8 mouse cellular contexts compared by ENCODE assay signal in the genomic region with DNA sequence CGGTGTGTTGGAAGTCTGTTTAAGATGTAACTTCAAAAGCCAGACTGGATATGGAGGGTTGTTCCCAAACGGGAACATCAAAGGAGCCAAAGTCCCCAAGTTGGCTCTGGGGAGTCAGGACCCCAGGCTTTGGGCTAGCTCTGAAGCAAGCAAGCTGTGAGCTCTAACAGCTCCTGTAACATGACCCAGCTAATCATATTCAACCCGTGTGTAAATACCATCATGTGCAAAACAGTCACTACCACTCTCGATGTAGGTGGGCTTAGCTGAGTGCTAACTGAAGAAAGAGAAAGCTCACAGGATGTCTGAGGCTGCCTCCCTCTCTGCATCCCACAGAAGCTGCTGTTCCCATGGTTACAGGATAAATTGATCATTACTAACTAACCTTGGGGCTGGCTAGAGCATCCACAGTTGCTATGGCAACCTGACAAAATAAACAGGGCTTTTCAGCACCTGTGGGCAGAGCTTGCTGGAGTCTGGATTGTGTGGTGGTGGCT. TPM values are rescaled to one million over a fixed set of nuclear protein-coding genes. Genes with fewer than 3 reads are reported as not detected.
DNase-seq lines count a peak whose midpoint lies in the region; ATAC-seq and TF ChIP-seq lines count a peak whose summit lies in the region.

No protein-coding gene starts in this region.

- H3K27ac ChIP-seq in lung, embryonic 14.5 days (ENCODE audit: low read depth): no peak overlapping the region
- peak overlapping the region; percentile 82 for H3K27ac ChIP-seq in forebrain, embryonic 13.5 days
- H3K27ac ChIP-seq in stomach, embryonic 15.5 days: no peak overlapping the region

- no peaks in the 10 kb centered on the region for H3K27me3 ChIP-seq in lung, embryonic 14.5 days (ENCODE audit: insufficient read depth, low read length)
- no peaks in the 10 kb centered on the region for H3K27me3 ChIP-seq in forebrain, embryonic 13.5 days
- H3K27me3 ChIP-seq in stomach, embryonic 15.5 days (replicated peaks): no peaks in the 10 kb centered on the region

- H3K9me3 ChIP-seq in lung, embryonic 14.5 days (ENCODE audit: low read depth, low read length): no peaks in the 10 kb centered on the region
- no peaks in the 10 kb centered on the region for H3K9me3 ChIP-seq in forebrain, embryonic 13.5 days (replicated peaks)
- H3K9me3 ChIP-seq in stomach, embryonic 15.5 days: no peaks in the 10 kb centered on the region

- H3K4me3 ChIP-seq in lung, embryonic 14.5 days (ENCODE audit: low read depth, low read length): peak overlapping the region; percentile 63
- peak overlapping the region; percentile 85 for H3K4me3 ChIP-seq in forebrain, embryonic 13.5 days
- H3K4me3 ChIP-seq in stomach, embryonic 15.5 days (replicated peaks): peak overlapping the region; percentile 66

- intact Hi-C loops in left cerebral cortex, postnatal 14 days (cut with DNase I): no loop called here
- intact Hi-C loops in gastrocnemius, postnatal 14 days (cut with DNase I; ENCODE audit: low total_unique reads): no loop called here

- ATAC-seq in lung, embryonic 14.5 days (ENCODE audit: insufficient read depth): 0 out of 2 replicates have a peak, but pooled peaks have one; percentile 1
- peak; percentile 58 for ATAC-seq in forebrain, embryonic 13.5 days
- no peak for ATAC-seq in stomach, embryonic 15.5 days (ENCODE audit: insufficient read depth, low FRiP score, low read depth)

- WGBS in lung, embryonic 14.5 days: 2% methylated on average over 4 of the region's 4 CpGs
- WGBS in forebrain, embryonic 13.5 days: 3% methylated on average over 4 of the region's 4 CpGs
- WGBS in stomach, embryonic 15.5 days: 6% methylated on average over 4 of the region's 4 CpGs

- H3K36me3 ChIP-seq in lung, embryonic 14.5 days (ENCODE audit: insufficient read depth): no peaks in the 10 kb centered on the region
- no peaks in the 10 kb centered on the region; the same call in 1 of the 2 replicates for H3K36me3 ChIP-seq in forebrain, embryonic 13.5 days (ENCODE audit: poor library complexity, severe bottlenecking)
- no peaks in the 10 kb centered on the region for H3K36me3 ChIP-seq in stomach, embryonic 15.5 days

- DNase-seq in lung, embryonic 14.5 days: peak; percentile 34
- no peak for DNase-seq in lung, postnatal 14 days
- DNase-seq in left cerebral cortex, postnatal 14 days (ENCODE audit: low spot score in 2 of 2): peak; percentile 48 to 72
- no peak for DNase-seq in gastrocnemius, postnatal 14 days
- no peak for DNase-seq in B cell, adult 2 months
- DNase-seq in yolk sac, embryonic 10.5 days (ENCODE audit: low spot score): no peak

- H3K9ac ChIP-seq in lung, embryonic 14.5 days: peak overlapping the region; percentile 70
- H3K9ac ChIP-seq in forebrain, embryonic 13.5 days: peak overlapping the region; percentile 88
- no peak overlapping the region for H3K9ac ChIP-seq in stomach, embryonic 15.5 days

- H3K4me1 ChIP-seq in lung, embryonic 14.5 days (ENCODE audit: insufficient read depth): peaks cover 8% of the 10 kb centered on the region; the same call in 1 of the 2 replicates
- peaks cover 43% of the 10 kb centered on the region for H3K4me1 ChIP-seq in forebrain, embryonic 13.5 days
- peaks cover 16% of the 10 kb centered on the region for H3K4me1 ChIP-seq in stomach, embryonic 15.5 days

- TF ChIP-seq CTCF in lung, embryonic 14.5 days (IDR thresholded peaks at IDR 0.05; ENCODE audit: low read depth): no peak

- H3K4me2 ChIP-seq in lung, embryonic 14.5 days: peak overlapping the region; percentile 79
- peak overlapping the region; percentile 78 for H3K4me2 ChIP-seq in forebrain, embryonic 13.5 days
- H3K4me2 ChIP-seq in stomach, embryonic 15.5 days: peak overlapping the region; percentile 96

RNA-seq across cellular contexts. Expression of gene D430019H16Rik, which starts 1.5 kb away (rescaled TPM):
- polyA plus RNA-seq in lung, embryonic 14.5 days (2014; fragmentation: Nextera tagmentation; extraction: Ambion mirVana): 2.3 and 3.0 TPM in 2 replicates
- 9.1 and 10.3 TPM in 2 replicates for polyA plus RNA-seq in forebrain, embryonic 13.5 days (2015; fragmentation: Nextera tagmentation; extraction: Ambion mirVana)
- 100 to 1,000 TPM; 118 to 121 TPM for total RNA-seq in left cerebral cortex, postnatal 14 days (2021)
- 1.2 and 1.4 TPM in 2 replicates for polyA plus RNA-seq in stomach, embryonic 15.5 days (2015; fragmentation: Nextera tagmentation; extraction: Ambion mirVana)
- total RNA-seq in gastrocnemius, postnatal 14 days (2021): 1 to 10 TPM; 1.1 to 1.6 TPM

Comparison
In these comparisons a context has a peak if more than half of its experiments do, and no peak if none do; other contexts are left out.
1. DNase-seq: peak in lung, embryonic 14.5 days (single experiment) and left cerebral cortex, postnatal 14 days (2 of 2); none in lung, postnatal 14 days (single experiment), gastrocnemius, postnatal 14 days (single experiment), B cell, adult 2 months (0 of 2) and yolk sac, embryonic 10.5 days (single experiment).
2. Peak in every context shown above with its lines, with median percentiles within 50 percentile points of each other: H3K4me2 ChIP-seq and H3K4me3 ChIP-seq.